Mouse (Mus musculus) limb, embryonic 11.5 days (tissue): Measurements from ENCODE around the gene Bclaf3. TPM values are rescaled to one million over a fixed set of nuclear protein-coding genes. Genes with fewer than 3 reads are reported as not detected.
A peak's percentile ranks its signal among the peaks of the same experiment; 100 is the strongest.
"Not testable (repeated sequence)": the region's sequence is repeated elsewhere in the genome, so short reads cannot be mapped to it uniquely, and the experiment has no call there.

Experiments
- ATAC-seq: fragments of 200-750 bp; cut with Nextera tagmentation; 2 replicates; pipeline ENCODE4 v1.8.0; 2017; ENCODE audit warnings: low read depth; ENCODE audit not compliant: insufficient number of reproducible peaks, low FRiP score, low TSS enrichment
- DNase-seq: peaks from one replicate; pipeline ENCODE4 v3.0.0-alpha.2; 2015; ENCODE audit warnings: low spot score
- H3K27ac ChIP-seq: fragments of 300-500 bp; sonication (generic); replicated peaks from 2 replicates; pipeline ENCODE4 v1.5.1; 2014; ENCODE audit warnings: low read depth, mild to moderate bottlenecking, low read length
- H3K27me3 ChIP-seq: fragments of 300-500 bp; sonication (generic); 2 replicates; pipeline ENCODE4 v1.6.1; 2014; ENCODE audit warnings: mild to moderate bottlenecking, low read length, mixed read lengths; ENCODE audit not compliant: control insufficient read depth, insufficient read depth
- H3K36me3 ChIP-seq: fragments of 300-500 bp; sonication (generic); 2 replicates; pipeline ENCODE4 v1.6.1; 2014; ENCODE audit warnings: mild to moderate bottlenecking, low read length, moderate library complexity, mixed read lengths; ENCODE audit not compliant: control insufficient read depth, insufficient read depth
- H3K4me1 ChIP-seq: fragments of 300-500 bp; sonication (generic); 2 replicates; pipeline ENCODE4 v1.6.1; 2014; ENCODE audit warnings: low read length, mixed read lengths; ENCODE audit not compliant: control insufficient read depth, insufficient read depth
- H3K4me2 ChIP-seq: fragments of 300-500 bp; sonication (generic); 2 replicates; pipeline ENCODE4 v1.6.1; 2014; ENCODE audit warnings: low read depth, mild to moderate bottlenecking, moderate library complexity; ENCODE audit not compliant: severe bottlenecking
- H3K4me3 ChIP-seq: fragments of 300-500 bp; sonication (generic); 2 replicates; pipeline ENCODE4 v1.5.1; 2014; ENCODE audit warnings: low read depth, low read length
- H3K9ac ChIP-seq: fragments of 300-500 bp; sonication (generic); 2 replicates; pipeline ENCODE4 v1.6.1; 2014; ENCODE audit warnings: mild to moderate bottlenecking, low read length
- H3K9me3 ChIP-seq: fragments of 300-500 bp; sonication (generic); 2 replicates; pipeline ENCODE4 v1.6.1; 2016; ENCODE audit warnings: low read length; ENCODE audit not compliant: control insufficient read depth
- WGBS: fragments of 180-500 bp; shearing (Covaris S2); extraction: QIAGEN DNeasy Blood & Tissue Kit; methylation state at CpG from one replicate; pipeline ENCODE4 v1.1.7; 2014; 5-methylcytosine and 5-hydroxymethylcytosine counted together
- polyA plus RNA-seq: library from polyadenylated mRNA; unstranded; fragments of >200 nt; fragmentation: Nextera tagmentation; extraction: Ambion mirVana; gene quantifications from 2 replicates; pipeline ENCODE4 v1.2.1, GENCODE M21; 2014

Bclaf3 gene
- polyA plus RNA-seq, result 21.7 and 22.9 TPM in 2 replicates

DNA sequence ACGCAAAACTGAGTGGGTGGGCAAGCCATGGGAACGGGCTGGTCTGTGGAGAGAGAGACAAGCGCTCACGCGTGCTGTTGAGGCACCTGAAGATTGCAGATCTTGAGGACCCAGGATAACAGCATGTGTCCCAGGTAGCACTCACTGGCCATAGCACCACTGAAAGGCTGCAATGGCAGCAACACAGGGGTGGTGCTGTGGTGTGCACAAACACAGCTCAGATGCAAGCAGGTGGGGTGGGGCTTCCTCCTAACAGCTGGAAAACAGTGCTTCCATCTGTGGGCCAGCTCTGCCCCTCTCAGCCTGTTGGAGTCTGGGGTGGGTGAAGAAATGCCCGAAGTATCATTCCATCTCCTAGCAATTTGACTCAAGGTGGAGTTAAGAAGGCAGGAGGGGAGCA lies at the start of gene Bclaf3:
Gene Bclaf3, plus strand, starts transcription at position 301 of the 400 bp plus-strand sequence.
- H3K27me3 ChIP-seq, result no peaks in the 10 kb centered on the region

GRCm38 (mm10) chrX:159478243-159478940 lies 48.1 kb upstream of the Bclaf3 start:
- not testable (repeated sequence) for H3K9me3 ChIP-seq, H3K4me1 ChIP-seq, H3K36me3 ChIP-seq, H3K4me2 ChIP-seq, H3K4me3 ChIP-seq, DNase-seq, H3K9ac ChIP-seq, H3K27ac ChIP-seq, ATAC-seq, H3K27me3 ChIP-seq
- 82% methylated on average over 4 of the region's 4 CpGs for WGBS

More for the DNA sequence above, at the start of gene Bclaf3:
- no peak within 1 kb of the TSS for H3K27ac ChIP-seq
- WGBS, result 82% methylated on average over 6 of the region's 6 CpGs
- no peak for ATAC-seq
- DNase-seq, result no peak
- no peak within 1 kb of the TSS for H3K4me2 ChIP-seq
- no peak within 1 kb of the TSS for H3K9ac ChIP-seq
- no peak within 1 kb of the TSS for H3K4me3 ChIP-seq
- no peaks in the 10 kb centered on the region for H3K4me1 ChIP-seq
- no peaks in the 10 kb centered on the region for H3K9me3 ChIP-seq
- no peaks in the 10 kb centered on the region for H3K36me3 ChIP-seq

DNA sequence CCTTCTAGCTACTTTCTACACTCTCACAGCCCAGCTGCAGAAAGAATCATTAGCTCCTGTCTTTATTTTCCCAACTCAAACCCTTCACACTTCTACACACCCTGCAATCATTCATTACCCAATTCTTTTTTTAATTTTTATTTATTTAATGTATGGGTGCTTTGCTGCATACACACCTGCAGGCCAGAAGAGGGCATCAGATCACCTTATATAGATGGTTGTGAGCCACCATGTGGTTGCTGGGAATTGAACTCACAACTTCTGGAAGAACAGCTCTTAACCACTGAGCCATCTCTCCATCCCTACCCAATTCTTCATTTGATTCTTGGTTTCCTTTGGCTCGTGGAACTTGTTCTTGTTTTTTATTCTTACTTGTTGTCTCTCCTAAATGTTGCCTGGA lies 42.2 kb upstream of the Bclaf3 start:
- no peak for DNase-seq
- no peak overlapping the region for H3K9ac ChIP-seq
- H3K4me2 ChIP-seq, result no peak overlapping the region
- no peak overlapping the region for H3K27ac ChIP-seq
- no peaks in the 10 kb centered on the region for H3K27me3 ChIP-seq
- no peak for ATAC-seq
- WGBS, result 84% methylated on average over 1 of the region's 1 CpGs
- H3K9me3 ChIP-seq, result no peaks in the 10 kb centered on the region
- H3K36me3 ChIP-seq, result no peaks in the 10 kb centered on the region
- H3K4me1 ChIP-seq, result no peaks in the 10 kb centered on the region
- no peak overlapping the region for H3K4me3 ChIP-seq

DNA sequence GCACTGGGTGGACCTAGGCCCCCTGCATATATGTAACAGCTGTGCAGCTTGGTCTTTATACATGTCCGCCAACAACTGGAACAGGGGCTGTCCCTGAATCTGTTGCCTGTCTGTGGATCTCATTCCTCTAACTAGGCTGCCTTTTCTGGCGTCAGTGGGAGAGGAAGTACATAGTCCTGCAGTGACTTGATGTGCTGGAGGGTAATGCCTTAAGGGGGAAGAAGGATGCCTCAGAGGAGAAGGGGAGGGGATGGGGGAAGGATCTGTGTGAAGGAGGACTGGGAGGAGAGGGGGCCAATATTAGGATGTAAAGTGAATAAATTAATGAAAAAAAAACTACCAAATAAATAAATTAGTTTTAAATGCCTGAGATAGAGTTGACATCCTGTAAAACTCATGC lies 23.3 kb upstream of the Bclaf3 start:
- Histone ChIP-seq H3K9me3 (no peaks in the 10 kb centered on the region), H3K9ac (no peak overlapping the region), H3K4me2 (no peak overlapping the region), H3K36me3 (no peaks in the 10 kb centered on the region), H3K27ac (no peak overlapping the region), H3K4me3 (no peak overlapping the region), H3K4me1 (no peaks in the 10 kb centered on the region), H3K27me3 (no peaks in the 10 kb centered on the region)
- no peak for DNase-seq
- 54% methylated on average over 2 of the region's 2 CpGs for WGBS
- ATAC-seq, result no peak

DNA sequence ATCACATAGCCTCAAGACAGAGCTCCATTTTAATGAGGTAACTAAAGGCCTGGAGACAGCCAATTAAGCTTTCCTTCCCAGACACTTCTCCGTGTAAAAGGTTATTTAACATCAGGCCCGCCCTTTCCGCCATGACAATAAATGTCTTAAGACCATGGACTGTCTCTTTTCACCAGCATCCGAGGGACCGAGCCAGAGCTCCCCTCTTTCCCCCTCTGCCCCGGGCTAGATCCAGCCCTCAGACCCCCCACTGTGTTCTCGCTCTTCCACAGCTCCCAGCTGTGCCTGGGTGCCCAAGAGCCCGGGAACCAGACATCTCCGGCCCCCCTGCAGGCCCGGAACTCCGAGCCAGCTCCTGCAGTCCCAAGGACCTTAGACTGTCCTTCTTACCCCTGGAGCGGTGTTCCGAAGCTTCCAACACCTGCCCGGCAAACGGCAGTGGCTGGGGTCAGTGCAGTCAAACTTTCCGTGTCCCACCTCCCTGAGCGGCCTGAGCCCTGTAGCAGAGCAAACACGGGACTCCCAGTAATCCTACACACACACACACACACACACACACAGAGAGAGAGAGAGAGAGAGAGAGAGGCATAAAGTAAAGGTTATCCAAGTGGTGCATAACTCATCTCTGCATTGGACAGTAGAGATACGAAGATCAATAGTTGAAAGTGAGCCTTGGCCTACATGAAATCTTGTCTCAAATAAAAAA lies 18.0 kb upstream of the Bclaf3 start:
- H3K4me1 ChIP-seq, result no peaks in the 10 kb centered on the region
- DNase-seq (peak; percentile 20), ATAC-seq (no peak)
- H3K27ac ChIP-seq, result no peak overlapping the region
- no peak overlapping the region for H3K9ac ChIP-seq
- no peak overlapping the region for H3K4me2 ChIP-seq
- H3K4me3 ChIP-seq, result no peak overlapping the region
- WGBS, result 55% methylated on average over 17 of the region's 19 CpGs
- H3K27me3 ChIP-seq, result no peaks in the 10 kb centered on the region
- H3K36me3 ChIP-seq, result no peaks in the 10 kb centered on the region
- no peaks in the 10 kb centered on the region for H3K9me3 ChIP-seq

- Histone ChIP-seq H3K9ac (no peak overlapping the region), H3K27ac (no peak overlapping the region), H3K27me3 (no peaks in the 10 kb centered on the region), H3K4me1 (no peaks in the 10 kb centered on the region), H3K36me3 (no peaks in the 10 kb centered on the region), H3K4me2 (no peak overlapping the region), H3K9me3 (no peaks in the 10 kb centered on the region), H3K4me3 (no peak overlapping the region)
- DNase-seq, result no peak
- ATAC-seq, result no peak
- WGBS, result 81% methylated on average over 4 of the region's 4 CpGs
Observed at GRCm38 (mm10) chrX:159509042-159509441, 17.4 kb upstream of the Bclaf3 start.

DNA sequence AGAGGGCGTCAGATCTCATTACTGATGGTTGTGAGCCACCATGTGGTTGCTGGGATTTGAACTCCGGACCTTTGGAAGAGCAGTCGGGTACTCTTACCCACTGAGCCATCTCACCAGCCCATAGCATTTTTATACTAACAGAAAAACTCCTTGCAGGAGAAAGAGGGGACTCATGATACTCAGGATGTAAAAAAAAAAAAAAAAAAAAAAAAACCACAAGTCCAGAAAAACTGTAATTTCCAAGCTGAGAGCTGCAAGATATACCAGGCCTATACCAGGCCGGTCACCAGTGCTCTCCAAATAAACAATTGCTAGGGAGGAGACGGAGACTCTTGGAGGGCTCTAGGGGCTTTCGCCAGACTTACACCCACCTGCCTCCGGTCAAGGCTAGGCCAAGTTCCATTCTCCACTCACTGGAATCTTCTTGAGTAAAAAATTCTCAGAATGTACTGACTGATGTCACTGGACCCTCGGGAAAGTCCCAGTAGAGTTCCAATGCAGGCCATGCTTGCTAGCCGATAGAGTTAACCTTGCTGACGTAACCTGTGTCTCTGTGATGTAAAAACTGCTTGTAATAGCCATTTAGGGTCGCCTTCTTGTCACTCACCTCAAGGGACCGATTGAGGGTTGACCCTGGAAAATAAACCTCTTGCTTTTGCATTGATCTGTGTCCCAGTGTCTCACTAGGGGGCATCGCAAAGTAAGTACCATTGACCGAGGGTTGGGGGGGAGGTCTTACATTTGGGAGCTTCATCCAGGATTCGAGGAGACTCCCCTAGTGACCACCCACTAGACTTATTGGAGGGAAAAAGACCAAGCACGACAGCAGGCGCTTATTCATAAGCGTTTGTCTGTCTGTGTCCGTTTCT lies 16.4 kb upstream of the Bclaf3 start:
- Histone ChIP-seq H3K9me3 (no peaks in the 10 kb centered on the region), H3K36me3 (no peaks in the 10 kb centered on the region), H3K9ac (no peak overlapping the region), H3K27ac (no peak overlapping the region), H3K4me3 (no peak overlapping the region), H3K4me2 (no peak overlapping the region), H3K27me3 (no peaks in the 10 kb centered on the region), H3K4me1 (no peaks in the 10 kb centered on the region)
- DNase-seq (no peak), ATAC-seq (no peak)
- 79% methylated on average over 19 of the region's 19 CpGs for WGBS

- ATAC-seq, result no peak
- no peak overlapping the region for H3K4me2 ChIP-seq
- 80% methylated on average over 9 of the region's 9 CpGs for WGBS
- no peaks in the 10 kb centered on the region for H3K4me1 ChIP-seq
- H3K9me3 ChIP-seq, result no peaks in the 10 kb centered on the region
- H3K9ac ChIP-seq, result no peak overlapping the region
- no peaks in the 10 kb centered on the region for H3K36me3 ChIP-seq
- no peak overlapping the region for H3K4me3 ChIP-seq
- H3K27me3 ChIP-seq, result no peaks in the 10 kb centered on the region
- no peak overlapping the region for H3K27ac ChIP-seq
- no peak for DNase-seq
Observed at GRCm38 (mm10) chrX:159510716-159511051, 15.8 kb upstream of the Bclaf3 start.
